Mouse (Mus musculus): ENCODE data around the gene Mosmo. TPM values are rescaled to one million over a fixed set of nuclear protein-coding genes. Genes with fewer than 3 reads are reported as not detected.

The Mosmo gene
- polyA plus RNA-seq (2015; fragmentation: Nextera tagmentation; extraction: Ambion mirVana), result 12.3 and 14.9 TPM in 2 replicates

- Histone ChIP-seq H3K36me3 (replicated peaks) (no peaks in the 10 kb centered on the region), H3K9me3 (no peaks in the 10 kb centered on the region), H3K27ac (peak within 1 kb of the TSS; percentile 90), H3K4me2 (peak within 1 kb of the TSS; percentile 85), H3K9ac (peak within 1 kb of the TSS; percentile 96), H3K4me3 (peak within 1 kb of the TSS; percentile 95), H3K4me1 (peaks cover 38% of the 10 kb centered on the region), H3K27me3 (replicated peaks) (no peaks in the 10 kb centered on the region)
- peak; percentile 97 for ATAC-seq (replicated peaks)
- 1% methylated on average over 38 of the region's 44 CpGs for WGBS
These were observed at the start of gene Mosmo for GRCm38 (mm10) chr7:120677001-120677643. Mosmo (plus strand) TSS chr7:120677618.

- Histone ChIP-seq H3K4me1 (peaks cover 23% of the 10 kb centered on the region), H3K4me2 (no peak overlapping the region), H3K36me3 (replicated peaks) (no peaks in the 10 kb centered on the region), H3K27ac (no peak overlapping the region), H3K4me3 (no peak overlapping the region), H3K27me3 (replicated peaks) (no peaks in the 10 kb centered on the region), H3K9ac (no peak overlapping the region), H3K9me3 (no peaks in the 10 kb centered on the region)
- WGBS, result 69% methylated on average over 1 of the region's 1 CpGs
- ATAC-seq (replicated peaks), result no peak
These were observed 44.9 kb upstream of the Mosmo start for GRCm38 (mm10) chr7:120632518-120632917.

GRCm38 (mm10) chr7:120634301-120634700, 43.1 kb upstream of the Mosmo start:
- Histone ChIP-seq H3K4me1 (peaks cover 23% of the 10 kb centered on the region), H3K9ac (peak overlapping the region; percentile 96), H3K27ac (peak overlapping the region; percentile 89), H3K4me2 (peak overlapping the region; percentile 77), H3K9me3 (no peaks in the 10 kb centered on the region), H3K36me3 (replicated peaks) (peaks cover 7% of the 10 kb centered on the region; the same call in 1 of the 2 replicates), H3K27me3 (replicated peaks) (no peaks in the 10 kb centered on the region), H3K4me3 (peak overlapping the region; percentile 88)
- 6% methylated on average over 9 of the region's 9 CpGs for WGBS
- 0 out of 2 replicates have a peak, but pooled peaks have one; percentile 15 for ATAC-seq (replicated peaks)

GRCm38 (mm10) chr7:120634711-120635361, 42.6 kb upstream of the Mosmo start, which contains the start of gene Uqcrc2:
Uqcrc2 (plus strand) TSS chr7:120635176.
- peak; percentile 99 for ATAC-seq (replicated peaks)
- Histone ChIP-seq H3K27ac (peak within 1 kb of the TSS; percentile 89), H3K36me3 (replicated peaks) (peaks cover 12% of the 10 kb centered on the region; the same call in 1 of the 2 replicates), H3K4me2 (peak within 1 kb of the TSS; percentile 77), H3K9ac (peak within 1 kb of the TSS; percentile 96), H3K27me3 (replicated peaks) (no peaks in the 10 kb centered on the region), H3K4me3 (peak within 1 kb of the TSS; percentile 88), H3K9me3 (no peaks in the 10 kb centered on the region), H3K4me1 (peaks cover 23% of the 10 kb centered on the region)
- WGBS, result under 1% methylated on average over 45 of the region's 45 CpGs

- peak; percentile 88; the same call in 1 of the 2 replicates for ATAC-seq (replicated peaks)
- H3K9ac ChIP-seq, result peak overlapping the region; percentile 96
- peak overlapping the region; percentile 77 for H3K4me2 ChIP-seq
- H3K27ac ChIP-seq, result peak overlapping the region; percentile 89
- no peaks in the 10 kb centered on the region for H3K9me3 ChIP-seq
- H3K4me3 ChIP-seq, result peak overlapping the region; percentile 88
- H3K36me3 ChIP-seq (replicated peaks), result peaks cover 16% of the 10 kb centered on the region; the same call in 1 of the 2 replicates
- no peaks in the 10 kb centered on the region for H3K27me3 ChIP-seq (replicated peaks)
- peaks cover 23% of the 10 kb centered on the region for H3K4me1 ChIP-seq
- under 1% methylated on average over 32 of the region's 32 CpGs for WGBS
These were observed 42.0 kb upstream of the Mosmo start for GRCm38 (mm10) chr7:120635362-120635781.

- no peak for ATAC-seq (replicated peaks)
- Histone ChIP-seq H3K27ac (peak overlapping the region; percentile 89), H3K9me3 (no peaks in the 10 kb centered on the region), H3K36me3 (replicated peaks) (peaks cover 19% of the 10 kb centered on the region; the same call in 1 of the 2 replicates), H3K27me3 (replicated peaks) (no peaks in the 10 kb centered on the region), H3K9ac (peak overlapping the region; percentile 96), H3K4me1 (peaks cover 23% of the 10 kb centered on the region), H3K4me3 (peak overlapping the region; percentile 88), H3K4me2 (peak overlapping the region; percentile 77)
- under 1% methylated on average over 11 of the region's 11 CpGs for WGBS
These were observed 41.6 kb upstream of the Mosmo start for GRCm38 (mm10) chr7:120635821-120636220.

GRCm38 (mm10) chr7:120643217-120643616, 34.2 kb upstream of the Mosmo start:
- Histone ChIP-seq H3K27ac (no peak overlapping the region), H3K4me1 (no peaks in the 10 kb centered on the region), H3K9me3 (no peaks in the 10 kb centered on the region), H3K9ac (no peak overlapping the region), H3K27me3 (replicated peaks) (no peaks in the 10 kb centered on the region), H3K4me2 (no peak overlapping the region), H3K36me3 (replicated peaks) (peaks cover 68% of the 10 kb centered on the region), H3K4me3 (no peak overlapping the region)
- ATAC-seq (replicated peaks), result no peak
- 78% methylated on average over 4 of the region's 4 CpGs for WGBS

- 81% methylated on average over 2 of the region's 2 CpGs for WGBS
- H3K4me1 ChIP-seq, result no peaks in the 10 kb centered on the region
- H3K9me3 ChIP-seq, result no peaks in the 10 kb centered on the region
- H3K4me3 ChIP-seq, result no peak overlapping the region
- H3K27me3 ChIP-seq (replicated peaks), result no peaks in the 10 kb centered on the region
- no peak overlapping the region for H3K27ac ChIP-seq
- H3K4me2 ChIP-seq, result no peak overlapping the region
- ATAC-seq (replicated peaks), result no peak
- H3K36me3 ChIP-seq (replicated peaks), result peaks cover 74% of the 10 kb centered on the region
- no peak overlapping the region for H3K9ac ChIP-seq
These were observed 29.6 kb upstream of the Mosmo start for GRCm38 (mm10) chr7:120647849-120648248.

GRCm38 (mm10) chr7:120662079-120662478, 15.3 kb upstream of the Mosmo start:
- H3K9me3 ChIP-seq, result no peaks in the 10 kb centered on the region
- 98% methylated on average over 4 of the region's 4 CpGs for WGBS
- no peak overlapping the region for H3K27ac ChIP-seq
- H3K9ac ChIP-seq, result no peak overlapping the region
- no peak overlapping the region for H3K4me2 ChIP-seq
- no peaks in the 10 kb centered on the region for H3K4me1 ChIP-seq
- peaks cover 25% of the 10 kb centered on the region for H3K36me3 ChIP-seq (replicated peaks)
- H3K4me3 ChIP-seq, result no peak overlapping the region
- no peaks in the 10 kb centered on the region for H3K27me3 ChIP-seq (replicated peaks)
- no peak for ATAC-seq (replicated peaks)

- no peaks in the 10 kb centered on the region for H3K9me3 ChIP-seq
- no peaks in the 10 kb centered on the region for H3K36me3 ChIP-seq (replicated peaks)
- H3K27me3 ChIP-seq (replicated peaks), result no peaks in the 10 kb centered on the region
- no peak within 1 kb of the TSS for H3K4me3 ChIP-seq
- WGBS, result 19% methylated on average over 14 of the region's 14 CpGs
- no peak within 1 kb of the TSS for H3K9ac ChIP-seq
- H3K27ac ChIP-seq, result no peak within 1 kb of the TSS
- H3K4me2 ChIP-seq, result no peak within 1 kb of the TSS
- H3K4me1 ChIP-seq, result no peaks in the 10 kb centered on the region
- ATAC-seq (replicated peaks), result peak; percentile 76
These were observed 7.1 kb upstream of the Mosmo start, which contains the start of gene Pdzd9 for GRCm38 (mm10) chr7:120670153-120670875. Pdzd9 (minus strand) TSS chr7:120670343.

GRCm38 (mm10) chr7:120671271-120671670, 6.1 kb upstream of the Mosmo start:
- H3K9me3 ChIP-seq, result no peaks in the 10 kb centered on the region
- ATAC-seq (replicated peaks), result no peak
- 68% methylated on average over 2 of the region's 2 CpGs for WGBS
- H3K4me2 ChIP-seq, result no peak overlapping the region
- H3K36me3 ChIP-seq (replicated peaks), result no peaks in the 10 kb centered on the region
- H3K27me3 ChIP-seq (replicated peaks), result no peaks in the 10 kb centered on the region
- H3K27ac ChIP-seq, result no peak overlapping the region
- H3K4me3 ChIP-seq, result no peak overlapping the region
- peaks cover 4% of the 10 kb centered on the region for H3K4me1 ChIP-seq
- H3K9ac ChIP-seq, result no peak overlapping the region

Data from midbrain, embryonic 15.5 days (tissue).